Mouse (Mus musculus): Measurements from ENCODE around the gene Prm3. TPM values are rescaled to one million over a fixed set of nuclear protein-coding genes. Genes with fewer than 3 reads are reported as not detected.
A peak's percentile ranks its signal among the peaks of the same experiment; 100 is the strongest.

Gene Prm3
- polyA plus RNA-seq, 1 experiment from 2014 or later: not detected

DNA sequence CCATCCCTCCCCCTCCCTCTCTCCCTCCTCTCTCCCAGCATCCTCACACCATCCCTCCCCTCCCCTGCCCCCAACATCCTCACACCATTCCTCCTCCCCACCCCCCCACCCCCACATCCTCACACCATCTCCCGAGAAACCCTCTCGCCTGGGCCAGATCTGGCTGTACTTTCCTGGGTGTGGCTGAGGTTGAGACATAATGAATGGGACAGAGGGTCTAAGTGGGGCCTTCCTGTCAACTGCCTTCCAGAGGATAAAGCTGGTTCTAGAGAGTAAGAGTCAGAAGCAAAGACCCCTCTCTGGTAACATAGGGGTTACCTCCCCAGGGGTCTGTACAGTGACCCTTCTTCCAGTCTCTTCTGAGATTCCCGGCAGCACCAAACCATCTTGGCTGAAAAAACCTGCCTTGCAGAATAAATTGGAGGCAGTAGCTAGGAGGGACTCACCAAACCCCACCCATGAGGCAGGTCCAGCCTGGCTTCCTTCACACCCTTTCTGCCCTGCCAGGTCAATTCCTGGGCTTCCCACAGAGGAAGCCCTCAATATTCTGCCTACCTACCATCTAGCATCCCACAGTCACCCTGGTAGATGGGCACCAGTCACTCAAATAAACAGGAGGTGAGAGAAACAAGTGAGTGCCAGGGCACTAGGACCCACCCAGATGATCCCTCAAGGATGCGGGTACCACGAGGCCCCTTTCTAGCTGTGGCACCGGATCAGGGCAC, 27.0 kb downstream of the Prm3 start:
- DNase-seq (ENCODE audit: low spot score): no peak
- no peaks in the 10 kb centered on the region for H3K36me3 ChIP-seq (ENCODE audit: insufficient read depth, low read length)
- no peak overlapping the region for H3K27ac ChIP-seq (ENCODE audit: low read length)
- no peak for ATAC-seq
- H3K4me2 ChIP-seq (replicated peaks; ENCODE audit: low read depth, low read length): no peak overlapping the region
- H3K27me3 ChIP-seq (replicated peaks; ENCODE audit: insufficient read depth, low read length): no peaks in the 10 kb centered on the region
- peaks cover 3% of the 10 kb centered on the region; the same call in 1 of the 2 replicates for H3K4me1 ChIP-seq (ENCODE audit: insufficient read depth, low read depth, low read length)
- H3K4me3 ChIP-seq (ENCODE audit: low read depth, low read length): no peak overlapping the region
- no peaks in the 10 kb centered on the region for H3K9me3 ChIP-seq (ENCODE audit: low read length)
- no peak overlapping the region for H3K9ac ChIP-seq (replicated peaks; ENCODE audit: low read depth)
- TF ChIP-seq CTCF (IDR thresholded peaks at IDR 0.05) (no peak), EP300 (IDR thresholded peaks at IDR 0.05) (no peak)
- 41% methylated on average over 6 of the region's 6 CpGs for WGBS

DNA sequence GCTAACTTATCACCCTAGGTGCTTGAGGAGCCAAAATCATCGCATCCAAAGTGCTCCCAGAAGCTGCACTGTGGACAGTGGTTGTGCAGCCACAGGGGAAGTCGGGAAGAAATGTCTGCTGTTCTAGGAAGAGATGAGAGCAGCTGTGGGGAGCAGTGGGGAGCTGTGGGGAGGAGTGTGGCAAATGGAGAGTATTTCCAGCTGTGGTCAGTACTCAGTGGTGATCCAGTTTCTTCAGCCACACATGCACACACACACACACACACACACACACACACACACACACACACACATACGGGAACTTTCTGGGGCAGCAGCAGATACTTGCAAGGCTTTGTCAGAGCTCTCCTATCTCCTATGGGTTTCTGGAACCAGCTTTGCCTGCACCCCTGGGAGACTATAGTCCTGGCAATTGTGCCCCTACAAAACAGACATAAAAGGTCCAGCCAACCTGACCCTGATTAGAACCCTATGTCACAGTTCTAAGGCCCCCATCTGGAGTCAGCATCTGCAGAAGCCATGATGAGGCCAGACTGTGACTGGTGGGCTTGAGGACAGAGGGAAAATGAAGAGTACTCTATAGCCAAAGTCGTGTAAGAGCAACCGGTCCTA, 28.0 kb downstream of the Prm3 start:
- TF ChIP-seq CTCF (IDR thresholded peaks at IDR 0.05) (no peak), EP300 (IDR thresholded peaks at IDR 0.05) (no peak)
- Histone ChIP-seq H3K4me2 (replicated peaks; ENCODE audit: low read depth, low read length) (no peak overlapping the region), H3K4me1 (ENCODE audit: insufficient read depth, low read depth, low read length) (peaks cover 3% of the 10 kb centered on the region; the same call in 1 of the 2 replicates), H3K36me3 (ENCODE audit: insufficient read depth, low read length) (no peaks in the 10 kb centered on the region), H3K4me3 (ENCODE audit: low read depth, low read length) (no peak overlapping the region), H3K9ac (replicated peaks; ENCODE audit: low read depth) (no peak overlapping the region), H3K9me3 (ENCODE audit: low read length) (no peaks in the 10 kb centered on the region), H3K27ac (ENCODE audit: low read length) (no peak overlapping the region), H3K27me3 (replicated peaks; ENCODE audit: insufficient read depth, low read length) (no peaks in the 10 kb centered on the region)
- DNase-seq (ENCODE audit: low spot score) (peak; percentile 52), ATAC-seq (peak; percentile 47)
- 60% methylated on average over 5 of the region's 5 CpGs for WGBS

DNA sequence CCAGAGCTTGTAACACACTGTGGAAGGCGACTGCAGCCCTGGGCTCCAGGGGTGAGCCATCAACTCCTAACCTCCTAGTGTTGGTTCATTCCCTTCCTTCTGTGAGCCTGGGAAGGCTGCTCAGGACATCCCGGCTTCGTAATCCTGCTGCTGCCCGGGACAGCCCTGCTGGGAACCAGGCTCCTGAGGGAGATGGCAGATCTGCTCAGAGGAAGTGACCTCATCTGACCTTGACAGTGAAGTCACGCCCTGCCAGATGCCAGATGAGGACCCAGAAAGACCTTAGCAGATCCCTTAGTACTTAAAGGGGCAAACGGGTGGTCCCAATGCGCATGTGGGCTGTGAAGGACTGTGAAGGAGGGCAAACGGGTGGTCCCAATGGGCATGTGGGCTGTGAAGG, 29.5 kb downstream of the Prm3 start:
- no peak for TF ChIP-seq CTCF (IDR thresholded peaks at IDR 0.05)
- no peak for TF ChIP-seq EP300 (IDR thresholded peaks at IDR 0.05)

DNA sequence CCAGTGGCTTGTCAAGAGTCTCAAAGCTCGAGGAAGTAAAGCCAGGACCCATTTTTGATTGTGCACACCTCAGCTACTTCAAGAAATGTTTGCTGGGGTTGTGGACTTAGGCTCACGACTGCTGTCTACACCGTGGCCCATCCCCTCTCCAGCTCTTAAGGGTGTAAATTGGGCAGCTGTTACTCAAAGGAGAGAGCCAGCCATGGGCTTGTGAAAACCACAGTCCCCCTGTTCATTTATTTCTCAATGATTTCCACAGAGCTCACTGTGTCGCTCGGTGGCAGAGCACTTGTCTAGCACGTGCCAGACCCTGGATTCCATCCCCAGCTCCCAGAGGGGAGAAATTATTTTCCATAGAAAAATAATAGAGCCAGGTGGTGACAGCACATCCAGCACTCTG, 34.5 kb downstream of the Prm3 start:
- Histone ChIP-seq H3K27ac (ENCODE audit: low read length) (no peak overlapping the region), H3K9ac (replicated peaks; ENCODE audit: low read depth) (no peak overlapping the region), H3K9me3 (ENCODE audit: low read length) (no peaks in the 10 kb centered on the region), H3K4me2 (replicated peaks; ENCODE audit: low read depth, low read length) (no peak overlapping the region), H3K4me1 (ENCODE audit: insufficient read depth, low read depth, low read length) (no peaks in the 10 kb centered on the region), H3K27me3 (replicated peaks; ENCODE audit: insufficient read depth, low read length) (no peaks in the 10 kb centered on the region), H3K36me3 (ENCODE audit: insufficient read depth, low read length) (no peaks in the 10 kb centered on the region), H3K4me3 (ENCODE audit: low read depth, low read length) (no peak overlapping the region)
- ATAC-seq: 0 out of 2 replicates have a peak, but pooled peaks have one; percentile 13
- WGBS: 37% methylated on average over 6 of the region's 6 CpGs
- DNase-seq (ENCODE audit: low spot score): no peak
- TF ChIP-seq CTCF (IDR thresholded peaks at IDR 0.05) (no peak), EP300 (IDR thresholded peaks at IDR 0.05) (no peak)

More for the DNA sequence above, 29.5 kb downstream of the Prm3 start:
- DNase-seq (ENCODE audit: low spot score) (peak; percentile 19), ATAC-seq (peak; percentile 36)
- Histone ChIP-seq H3K4me1 (ENCODE audit: insufficient read depth, low read depth, low read length) (peaks cover 3% of the 10 kb centered on the region; the same call in 1 of the 2 replicates), H3K4me2 (replicated peaks; ENCODE audit: low read depth, low read length) (no peak overlapping the region), H3K27me3 (replicated peaks; ENCODE audit: insufficient read depth, low read length) (no peaks in the 10 kb centered on the region), H3K36me3 (ENCODE audit: insufficient read depth, low read length) (no peaks in the 10 kb centered on the region), H3K9ac (replicated peaks; ENCODE audit: low read depth) (no peak overlapping the region), H3K9me3 (ENCODE audit: low read length) (no peaks in the 10 kb centered on the region), H3K27ac (ENCODE audit: low read length) (no peak overlapping the region), H3K4me3 (ENCODE audit: low read depth, low read length) (no peak overlapping the region)
- 76% methylated on average over 8 of the region's 8 CpGs for WGBS

DNA sequence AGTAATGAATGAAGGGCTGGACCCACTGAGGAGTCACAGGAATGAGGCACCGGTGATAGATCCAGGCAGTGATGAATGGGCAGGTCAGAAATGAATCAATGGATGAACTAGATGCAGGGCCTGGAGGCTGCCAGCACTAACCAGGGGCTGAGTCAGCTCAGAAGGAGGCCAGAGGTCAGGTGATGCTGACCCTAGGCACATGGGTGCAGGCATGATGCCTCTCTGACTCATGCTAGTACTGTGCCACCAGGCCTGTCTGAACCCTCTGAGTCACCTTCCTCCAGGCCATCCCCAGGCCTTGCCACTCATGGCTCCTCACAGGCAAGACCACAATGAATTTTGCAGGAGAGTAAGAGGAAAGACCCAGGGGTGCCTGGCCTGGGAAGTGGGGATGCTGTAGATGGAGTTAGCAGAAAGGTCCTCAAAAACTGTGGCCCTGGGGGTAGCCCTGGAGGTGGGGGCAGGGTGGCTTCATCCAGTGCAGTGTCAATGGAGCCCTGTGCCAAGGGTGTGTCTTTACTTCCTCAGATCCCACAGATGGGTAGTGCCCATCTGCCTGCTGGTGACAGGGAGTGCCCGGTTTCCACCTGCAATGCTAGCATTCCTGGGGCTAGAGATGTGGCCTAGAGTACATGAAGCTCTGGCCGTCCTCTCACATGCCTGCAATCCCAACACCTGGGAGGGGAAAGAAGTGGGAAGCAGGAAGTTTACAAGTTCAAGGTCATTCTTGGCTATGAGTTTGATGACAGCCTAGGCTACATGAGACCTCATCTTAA, 36.0 kb downstream of the Prm3 start:
- ATAC-seq (peak; percentile 37), DNase-seq (ENCODE audit: low spot score) (no peak)
- no peak overlapping the region for H3K4me2 ChIP-seq (replicated peaks; ENCODE audit: low read depth, low read length)
- H3K27me3 ChIP-seq (replicated peaks; ENCODE audit: insufficient read depth, low read length): no peaks in the 10 kb centered on the region
- no peak overlapping the region for H3K27ac ChIP-seq (ENCODE audit: low read length)
- WGBS: 83% methylated on average over 3 of the region's 3 CpGs
- TF ChIP-seq EP300 (IDR thresholded peaks at IDR 0.05): no peak
- TF ChIP-seq CTCF (IDR thresholded peaks at IDR 0.05): no peak
- H3K36me3 ChIP-seq (ENCODE audit: insufficient read depth, low read length): no peaks in the 10 kb centered on the region
- H3K4me1 ChIP-seq (ENCODE audit: insufficient read depth, low read depth, low read length): no peaks in the 10 kb centered on the region
- H3K9me3 ChIP-seq (ENCODE audit: low read length): no peaks in the 10 kb centered on the region
- no peak overlapping the region for H3K4me3 ChIP-seq (ENCODE audit: low read depth, low read length)
- no peak overlapping the region for H3K9ac ChIP-seq (replicated peaks; ENCODE audit: low read depth)

DNA sequence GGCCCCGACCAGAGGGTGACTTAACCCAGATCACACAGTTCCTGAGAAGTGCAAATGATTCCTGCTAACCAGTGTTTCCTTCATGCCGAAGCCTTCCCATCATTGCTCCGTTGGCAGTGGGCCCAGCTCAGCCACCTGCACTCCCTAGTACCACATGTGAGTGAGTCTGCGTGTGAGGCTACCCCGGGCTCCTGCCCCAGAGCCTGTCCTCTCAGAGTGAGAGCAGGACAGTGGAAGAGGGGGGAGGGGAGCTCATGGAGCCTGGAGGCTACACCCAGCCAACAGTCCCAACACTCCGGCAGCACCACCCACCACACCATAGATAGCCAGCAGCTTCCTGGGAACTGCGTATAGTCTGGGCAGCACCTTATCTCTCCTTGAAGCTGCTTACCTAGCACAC, 40.9 kb downstream of the Prm3 start:
- no peak overlapping the region for H3K27ac ChIP-seq (ENCODE audit: low read length)
- H3K27me3 ChIP-seq (replicated peaks; ENCODE audit: insufficient read depth, low read length): no peaks in the 10 kb centered on the region
- no peak overlapping the region for H3K4me3 ChIP-seq (ENCODE audit: low read depth, low read length)
- no peak for TF ChIP-seq CTCF (IDR thresholded peaks at IDR 0.05)
- no peak overlapping the region for H3K9ac ChIP-seq (replicated peaks; ENCODE audit: low read depth)
- no peaks in the 10 kb centered on the region for H3K4me1 ChIP-seq (ENCODE audit: insufficient read depth, low read depth, low read length)
- ATAC-seq (peak; percentile 31; the same call in 1 of the 2 replicates), DNase-seq (ENCODE audit: low spot score) (no peak)
- 31% methylated on average over 7 of the region's 7 CpGs for WGBS
- H3K9me3 ChIP-seq (ENCODE audit: low read length): no peaks in the 10 kb centered on the region
- H3K36me3 ChIP-seq (ENCODE audit: insufficient read depth, low read length): no peaks in the 10 kb centered on the region
- H3K4me2 ChIP-seq (replicated peaks; ENCODE audit: low read depth, low read length): no peak overlapping the region

All from lung, postnatal 0 days (tissue).